Mouse (Mus musculus): ENCODE results near the gene Ctcf. TPM values are rescaled to one million over a fixed set of nuclear protein-coding genes. Genes with fewer than 3 reads are reported as not detected.

Gene Ctcf
- total RNA-seq, 2 experiments from 2014 or later: 43.7 to 46.7 TPM

DNA sequence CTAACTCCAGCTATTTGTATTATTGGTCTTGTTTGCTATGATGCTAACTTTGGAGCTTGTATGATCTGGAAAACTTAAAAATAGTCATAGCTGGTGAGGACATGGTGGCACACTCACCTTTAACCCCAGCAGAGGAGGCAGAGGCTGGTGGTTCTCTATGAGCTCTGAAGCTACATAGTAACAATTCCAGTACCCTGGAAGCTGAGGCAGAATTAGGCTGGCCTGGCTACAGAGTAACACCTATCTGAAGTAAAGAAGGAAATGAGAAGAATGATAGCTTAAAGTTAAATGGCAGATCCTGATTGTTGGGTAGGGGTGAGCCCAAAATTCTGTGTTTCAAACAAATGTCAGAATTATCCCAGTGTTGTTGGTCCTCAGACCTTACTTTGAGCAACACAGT is 21.3 kb downstream of the Ctcf start:
- no peak for DNase-seq

DNA sequence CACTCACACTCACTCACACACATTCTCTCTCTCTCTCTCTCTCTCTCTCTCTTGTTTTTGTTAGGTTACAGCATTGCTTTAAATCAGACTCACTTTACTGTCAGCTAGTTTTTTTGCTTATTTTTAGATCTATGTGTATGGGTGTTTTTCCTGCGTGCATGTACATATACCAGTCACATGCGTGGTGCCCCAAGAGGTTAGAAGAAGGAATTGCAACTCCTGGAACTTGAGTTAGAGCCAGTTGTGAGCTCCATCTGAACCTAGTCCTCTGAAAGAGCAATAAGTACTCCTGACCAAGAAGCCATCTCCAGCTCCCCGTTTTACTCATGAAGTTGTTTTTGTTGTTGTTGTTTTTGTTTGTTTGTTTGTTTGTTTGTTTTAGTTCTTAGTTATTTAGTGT is 24.8 kb downstream of the Ctcf start:
- no peak for DNase-seq

DNA sequence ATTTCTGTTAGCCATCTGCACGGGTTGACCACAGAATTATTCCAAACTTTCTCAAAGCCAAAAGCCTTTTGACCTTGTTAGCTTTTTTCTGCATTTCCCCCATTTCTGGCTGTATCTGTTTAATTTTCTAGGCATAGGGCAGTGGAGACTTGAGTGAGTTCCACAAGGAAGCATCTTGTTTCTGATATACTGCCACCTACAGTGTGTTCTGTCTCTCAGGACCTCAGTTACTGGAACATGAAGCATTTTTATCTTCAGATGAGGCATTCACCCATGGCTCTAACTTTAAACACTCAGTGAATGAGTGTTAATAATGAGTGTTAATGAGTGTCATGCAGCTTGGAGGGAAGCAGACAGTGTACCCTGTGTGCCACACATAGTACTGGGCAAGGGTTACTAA is 41.5 kb downstream of the Ctcf start:
- DNase-seq: no peak

DNA sequence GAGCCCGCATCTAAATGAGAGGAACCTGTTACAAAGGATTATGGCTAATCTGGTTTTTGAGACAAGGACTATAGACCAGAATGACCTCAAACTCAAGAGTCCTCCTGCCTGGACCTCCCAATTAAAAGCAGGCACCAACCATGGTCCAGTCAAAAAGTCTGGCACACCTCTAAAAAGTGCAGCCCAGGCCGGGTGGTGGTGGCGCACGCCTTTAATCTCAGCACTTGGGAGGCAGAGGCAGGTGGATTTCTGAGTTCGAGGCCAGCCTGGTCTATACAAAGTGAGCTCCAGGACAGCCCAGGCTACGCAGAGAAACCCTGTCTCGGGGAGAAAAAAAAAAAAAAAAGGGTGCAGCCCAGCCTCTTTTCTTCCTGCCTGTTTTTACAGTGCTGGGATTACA is 49.0 kb downstream of the Ctcf start:
- DNase-seq: no peak

DNA sequence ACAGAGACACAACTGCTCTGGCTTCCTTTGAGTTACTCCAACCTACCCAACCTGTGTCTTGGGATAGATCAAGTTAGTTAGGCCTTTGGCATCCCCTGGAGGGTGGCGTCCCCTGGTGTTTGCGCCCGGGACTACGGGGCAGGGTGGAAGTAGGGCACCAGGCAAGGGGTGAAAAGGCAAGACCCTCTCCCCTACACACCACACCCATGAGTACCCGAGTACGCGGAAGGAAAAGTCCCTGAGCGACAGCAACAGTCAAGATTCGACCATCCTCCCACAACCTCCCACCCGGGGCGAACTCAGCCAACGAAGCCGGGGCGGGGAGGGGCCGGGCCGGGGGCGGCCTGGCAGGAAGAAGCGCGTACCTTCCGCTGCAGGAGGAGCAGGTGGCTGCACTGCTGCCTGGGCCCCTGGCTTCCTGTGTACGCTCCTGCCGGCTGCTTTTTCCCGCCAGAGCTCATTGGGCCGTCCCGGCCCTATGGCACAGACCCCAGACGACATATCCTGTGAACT is 49.5 kb downstream of the Ctcf start, which contains the start of gene Carmil2:
Gene Carmil2, plus strand, starts transcription at position 479 of the 513 bp plus-strand sequence.
- DNase-seq: peak; percentile 68

DNA sequence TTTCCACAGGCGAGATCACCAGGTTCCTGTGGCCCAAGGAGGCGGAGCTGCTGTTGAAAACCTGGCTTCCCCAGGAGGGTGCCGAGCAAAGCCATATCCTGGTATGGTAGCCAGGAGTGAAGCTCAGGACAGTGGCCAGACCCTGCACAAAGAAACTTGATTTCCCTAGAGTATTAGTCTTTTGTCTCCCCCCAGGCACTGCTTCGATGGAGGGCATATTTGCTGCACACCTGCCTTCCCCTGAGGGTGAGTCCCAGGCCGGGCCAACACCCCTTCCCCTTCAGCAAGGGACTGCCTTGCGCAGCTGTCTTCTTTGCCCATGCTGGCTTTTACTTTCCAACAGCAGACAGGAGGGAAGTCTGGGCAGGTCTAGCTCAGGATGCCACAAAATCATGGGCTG is 50.2 kb downstream of the Ctcf start:
- DNase-seq: no peak

DNA sequence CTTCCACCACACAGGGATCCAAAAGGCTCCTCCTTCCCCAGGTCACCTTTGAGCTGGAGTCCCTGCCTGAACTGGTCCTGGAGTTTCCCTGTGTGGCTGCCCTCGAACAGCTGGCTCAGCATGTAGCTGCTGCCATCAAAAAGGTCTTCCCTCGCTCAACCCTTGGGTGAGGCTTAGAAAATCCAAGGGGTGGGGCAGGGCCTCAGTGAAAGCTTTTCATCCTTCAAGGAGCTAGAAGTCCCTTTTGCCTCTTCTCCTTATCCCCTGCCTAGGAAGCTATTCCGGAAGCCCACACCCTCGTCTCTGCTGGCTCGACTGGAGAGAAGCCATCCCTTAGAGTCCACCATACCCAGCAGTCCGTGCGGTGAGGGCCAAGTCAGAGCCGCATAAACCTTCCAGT is 51.1 kb downstream of the Ctcf start:
- DNase-seq: no peak

DNA sequence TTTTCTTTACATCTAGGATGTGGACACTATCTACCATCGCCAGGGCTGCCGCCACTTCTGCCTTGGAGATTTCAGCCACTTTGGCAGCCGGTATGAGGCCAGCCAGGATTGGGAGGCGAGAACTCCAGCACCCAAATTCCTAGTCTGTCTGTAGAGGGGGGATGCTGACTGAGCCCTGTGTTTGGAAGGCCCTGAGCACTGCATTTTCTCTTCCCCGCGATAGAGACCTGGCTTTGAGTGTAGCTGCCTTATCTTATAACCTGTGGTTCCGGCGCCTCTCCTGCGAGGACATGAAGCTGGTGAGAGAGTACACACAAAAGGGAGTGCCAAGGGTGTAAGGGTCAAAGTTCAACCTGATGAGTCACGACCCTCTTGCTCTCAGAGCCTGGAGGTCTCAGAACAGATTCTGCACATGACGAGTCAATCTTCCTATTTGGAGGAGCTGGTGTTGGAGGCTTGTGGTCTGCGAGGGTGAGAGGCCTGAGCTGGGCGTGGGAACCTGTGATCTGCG is 51.9 kb downstream of the Ctcf start:
- DNase-seq: no peak

DNA sequence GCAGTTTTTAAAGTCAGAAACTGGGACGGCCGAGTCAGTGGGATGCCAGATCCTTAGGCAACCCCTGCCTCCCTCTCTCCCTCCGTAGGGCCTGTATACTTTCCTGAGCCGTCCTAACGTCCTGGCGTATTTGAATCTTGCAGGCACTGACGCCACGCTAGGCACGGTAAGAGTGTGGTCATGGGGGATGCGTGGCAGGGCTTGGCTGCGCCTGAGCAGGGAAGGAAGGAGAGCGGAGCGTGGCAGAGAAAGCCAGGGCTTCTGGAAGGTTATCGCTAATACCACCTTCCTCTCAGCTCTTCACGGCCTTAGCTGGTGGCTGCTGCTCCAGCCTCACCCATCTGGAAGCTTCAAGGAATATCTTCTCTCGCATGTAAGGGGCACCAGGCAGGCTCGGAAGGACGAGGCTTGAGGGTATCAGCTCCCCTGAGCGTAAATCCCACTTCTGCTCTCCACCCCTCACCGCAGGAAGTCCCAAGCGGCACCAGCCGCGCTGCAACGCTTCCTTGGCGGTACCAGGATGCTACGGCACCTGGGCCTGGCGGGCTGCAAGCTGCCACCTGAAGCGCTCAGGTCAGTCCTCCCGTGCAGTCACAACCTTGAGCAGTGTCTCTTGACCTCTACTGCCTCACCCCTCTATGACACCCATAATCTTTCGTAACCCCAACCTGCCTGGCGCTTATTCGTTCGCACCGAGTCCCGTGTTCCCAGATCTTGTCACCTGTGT is 53.1 kb downstream of the Ctcf start:
- no peak for DNase-seq

DNA sequence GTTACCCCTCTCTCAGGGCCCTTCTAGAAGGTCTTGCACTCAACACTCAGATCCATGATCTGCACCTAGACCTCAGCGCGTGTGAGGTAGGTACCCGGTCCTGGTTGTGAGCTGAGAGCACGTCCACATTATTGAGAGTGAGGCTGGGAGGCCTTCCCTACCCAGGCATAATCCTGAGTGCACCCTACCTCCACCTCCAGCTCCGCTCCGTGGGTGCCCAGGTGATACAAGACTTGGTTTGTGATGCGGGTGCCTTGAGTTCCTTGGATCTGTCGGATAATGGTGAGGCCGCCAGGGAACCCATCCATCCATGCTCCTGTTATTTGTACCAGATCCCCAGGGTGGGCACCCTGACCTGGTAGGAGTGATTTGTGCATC is 53.6 kb downstream of the Ctcf start:
- no peak for DNase-seq

DNA sequence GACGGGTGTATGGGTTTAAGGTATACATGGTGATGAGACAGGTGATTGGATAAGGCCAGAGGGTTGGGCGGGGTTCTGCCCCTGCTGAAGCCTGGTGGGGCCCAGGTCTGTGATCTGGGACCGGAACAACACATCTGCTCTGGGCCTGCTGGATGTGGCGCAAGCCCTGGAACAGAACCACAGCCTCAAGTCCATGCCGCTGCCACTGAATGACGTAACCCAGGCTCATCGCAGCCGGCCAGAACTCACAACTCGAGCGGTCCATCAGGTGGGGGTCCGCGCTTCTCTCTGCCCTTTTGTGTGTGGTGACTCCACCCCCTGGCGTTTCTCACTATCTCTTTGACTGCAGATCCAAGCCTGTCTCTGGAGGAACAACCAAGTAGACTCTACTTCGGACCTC is 54.6 kb downstream of the Ctcf start:
- DNase-seq: no peak

DNA sequence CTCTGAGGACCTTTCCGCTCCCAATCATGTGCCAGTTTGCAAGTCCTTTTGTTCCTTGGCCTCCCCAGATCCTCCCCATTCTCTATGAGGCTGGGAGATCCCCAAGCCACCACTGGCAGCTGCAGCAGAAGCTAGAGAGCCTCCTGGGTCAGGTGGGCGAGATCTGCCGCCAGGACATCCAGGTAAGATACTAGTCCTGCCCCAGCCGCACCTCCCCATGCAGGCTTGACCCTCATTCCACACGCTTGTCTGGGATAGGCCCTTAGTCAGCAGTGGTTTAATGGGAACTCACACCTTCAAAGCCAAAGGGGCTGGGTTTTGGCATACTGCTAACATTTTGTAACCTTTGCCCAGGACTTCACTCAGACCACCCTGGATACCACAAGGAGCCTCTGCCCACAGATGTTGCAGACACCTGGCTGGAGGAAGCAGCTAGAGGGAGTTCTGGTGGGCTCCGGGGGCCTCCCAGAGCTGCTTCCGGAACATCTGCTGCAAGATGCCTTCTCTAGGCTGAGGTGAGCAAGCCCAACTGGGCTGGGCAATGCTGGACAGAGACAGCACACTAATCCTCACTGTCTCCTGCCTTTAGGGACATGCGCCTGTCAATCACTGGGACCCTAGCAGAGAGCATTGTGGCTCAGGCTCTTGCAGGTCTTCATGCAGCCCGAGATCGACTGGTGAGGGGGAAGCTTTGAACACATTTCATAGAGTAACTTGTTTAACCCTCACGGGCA is 56.2 kb downstream of the Ctcf start:
- DNase-seq: no peak

DNA sequence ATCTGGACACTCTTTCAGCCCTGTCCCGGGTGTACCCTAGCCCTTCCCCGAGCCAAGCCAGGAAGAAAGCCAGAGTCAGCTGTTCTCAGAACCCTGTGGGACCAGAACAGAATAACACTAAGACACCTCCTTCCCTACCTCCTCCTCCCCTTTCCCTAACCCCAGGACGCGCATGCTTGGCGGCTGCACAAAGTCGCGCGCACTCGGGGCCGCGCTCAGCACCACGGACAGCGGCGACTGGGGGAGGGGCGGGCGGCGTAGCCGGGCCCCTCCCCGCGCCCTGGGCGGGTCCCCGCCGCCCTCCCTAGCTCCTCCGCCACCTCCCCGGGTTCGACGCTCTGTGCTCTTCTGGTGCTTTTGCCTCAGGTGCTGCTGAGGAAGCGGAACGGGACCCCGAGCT is 57.3 kb downstream of the Ctcf start:
- DNase-seq: peak; percentile 79

DNA sequence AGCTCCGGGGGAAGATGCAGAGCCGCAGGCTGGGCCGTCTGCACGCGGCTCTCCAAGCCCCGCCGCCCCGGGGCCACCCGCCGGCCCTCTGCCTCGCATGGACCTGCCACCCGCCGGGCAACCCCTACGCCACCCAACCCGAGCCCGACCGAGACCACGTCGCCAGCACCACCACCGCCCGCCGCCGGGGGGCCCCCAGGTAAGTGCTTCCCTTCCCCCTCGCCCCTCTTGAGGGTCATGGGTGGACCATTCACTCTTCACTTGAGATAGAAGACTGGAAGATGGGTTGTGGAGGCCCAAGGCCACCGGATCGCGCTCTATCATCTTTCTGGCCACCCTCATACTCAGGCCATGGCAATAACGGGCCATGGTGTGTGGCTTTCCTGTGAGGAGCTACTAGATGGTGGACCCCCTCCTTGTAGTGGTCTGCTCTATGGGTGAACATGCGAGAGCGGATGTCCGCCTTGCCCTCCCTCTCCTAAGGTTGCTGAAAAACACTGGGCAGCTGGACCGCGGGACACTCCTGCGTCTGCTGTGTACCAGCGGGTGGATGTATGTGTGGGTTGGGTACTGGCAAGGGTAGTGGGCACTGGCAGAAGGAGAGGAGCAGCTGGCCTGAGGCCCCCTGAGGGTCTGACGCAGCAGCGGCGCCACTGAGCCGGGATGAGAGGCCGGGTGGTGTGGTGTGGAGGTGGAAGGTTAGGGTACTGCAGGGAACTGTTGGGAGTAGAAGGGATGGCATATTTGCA is 57.9 kb downstream of the Ctcf start:
- no peak for DNase-seq

DNA sequence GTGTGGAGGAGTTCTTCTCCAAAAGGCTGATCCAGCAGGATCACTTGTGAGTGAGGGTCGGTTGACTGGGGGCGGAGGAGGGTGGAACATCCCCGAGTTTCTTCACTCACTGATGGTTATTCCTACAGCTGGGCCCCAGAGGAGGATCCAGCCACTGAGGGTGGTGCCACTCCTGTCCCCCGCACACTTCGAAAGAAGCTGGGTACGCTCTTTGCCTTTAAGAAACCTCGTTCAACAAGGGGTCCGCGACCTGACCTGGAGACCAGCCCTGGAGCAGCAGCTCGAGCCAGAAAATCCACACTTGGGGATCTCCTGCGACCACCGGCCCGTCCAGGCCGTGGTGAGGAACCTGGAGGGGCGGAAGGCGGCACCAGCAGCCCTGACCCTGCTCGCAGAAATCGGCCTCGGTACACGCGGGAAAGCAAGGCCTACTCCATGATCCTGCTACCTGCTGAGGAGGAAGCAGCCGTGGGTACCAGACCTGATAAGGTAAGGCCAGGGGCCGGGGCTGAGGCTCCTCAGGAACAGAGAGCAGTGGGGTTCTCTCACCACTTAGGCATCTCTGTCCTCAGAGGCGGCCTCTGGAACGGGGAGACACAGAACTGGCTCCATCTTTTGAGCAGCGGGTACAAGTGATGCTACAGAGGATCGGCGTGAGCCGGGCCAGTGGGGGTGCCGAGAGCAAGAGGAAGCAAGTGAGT is 58.9 kb downstream of the Ctcf start:
- no peak for DNase-seq

DNA sequence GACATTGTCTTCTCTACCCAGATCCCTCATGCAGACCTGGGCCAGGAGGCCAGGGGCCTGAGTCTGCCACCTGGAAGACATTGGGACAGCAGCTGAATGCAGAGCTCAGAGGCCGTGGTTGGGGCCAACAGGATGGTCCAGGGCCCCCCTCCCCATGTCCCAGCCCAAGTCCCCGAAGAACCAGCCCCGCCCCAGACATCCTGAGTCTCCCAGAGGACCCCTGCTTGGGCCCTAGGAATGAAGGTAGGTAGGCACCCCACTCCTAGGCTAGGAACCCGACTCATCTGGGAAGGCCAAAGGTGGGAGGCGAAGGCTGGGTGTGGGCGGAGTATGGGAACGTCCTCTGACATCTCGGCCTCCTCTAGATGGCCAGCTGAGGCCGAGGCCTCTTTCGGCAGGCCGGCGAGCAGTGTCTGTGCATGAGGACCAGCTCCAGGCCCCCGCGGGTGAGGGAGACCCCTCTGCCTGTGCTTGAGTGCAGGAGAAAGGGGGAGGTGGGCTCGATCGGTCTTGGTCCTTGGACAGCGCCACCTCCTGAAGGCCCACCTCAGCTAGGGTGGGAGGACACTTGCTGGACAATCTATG is 60.9 kb downstream of the Ctcf start:
- DNase-seq: no peak

DNA sequence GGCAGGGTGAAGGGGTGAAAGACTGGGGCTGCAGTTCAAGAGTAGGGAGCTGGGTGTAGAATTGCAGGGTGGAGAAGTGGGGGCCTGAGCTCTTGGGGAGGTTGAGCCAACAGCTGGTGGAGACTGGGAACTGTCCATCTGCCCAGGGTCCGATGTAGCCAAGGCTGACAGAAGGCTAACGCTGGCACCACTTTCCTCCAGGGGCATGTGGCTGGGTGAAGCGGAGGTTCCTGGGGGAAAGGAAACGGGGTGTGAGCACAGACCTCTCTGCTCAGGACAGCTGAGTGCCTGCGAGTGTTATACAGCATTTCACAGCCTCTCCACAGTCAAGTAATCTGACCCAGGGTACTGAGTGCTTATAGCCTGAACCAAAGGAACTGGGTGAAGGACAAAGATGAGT is 62.4 kb downstream of the Ctcf start:
- no peak for DNase-seq

DNA sequence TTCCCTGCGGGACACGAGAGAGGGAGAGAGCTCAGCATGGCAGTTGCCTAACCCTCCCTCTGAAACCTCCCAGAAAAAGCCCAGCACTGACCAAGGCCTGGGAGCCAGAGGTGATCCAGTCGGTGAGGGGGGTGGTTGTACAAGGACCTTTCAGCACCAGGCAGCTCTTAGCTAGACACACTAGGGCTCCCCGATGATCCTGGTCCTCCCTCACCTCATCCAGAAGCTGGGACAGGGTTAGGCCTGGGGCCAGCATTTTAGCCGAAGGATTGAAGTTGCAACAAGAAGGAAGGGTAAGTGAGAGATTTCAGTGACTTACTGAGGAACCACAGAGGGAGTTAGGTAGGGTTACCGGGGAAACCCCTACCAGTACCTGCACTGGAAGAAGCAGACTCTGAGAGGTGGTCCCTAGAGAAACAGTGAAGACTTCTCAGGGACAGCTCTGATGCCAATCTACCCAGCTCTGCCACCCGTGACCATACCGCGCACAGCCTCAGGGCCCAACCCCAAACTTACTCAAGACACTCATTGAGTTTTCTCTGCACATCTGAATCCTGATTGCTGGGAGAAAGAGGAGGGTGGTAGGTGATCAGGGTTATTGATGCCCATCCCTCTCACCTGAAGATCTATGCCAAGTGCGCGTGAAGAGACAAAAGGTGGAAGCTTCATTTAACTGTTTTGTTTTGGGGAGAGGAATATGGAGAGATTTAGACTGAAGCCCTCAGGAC is 63.3 kb downstream of the Ctcf start:
- DNase-seq: no peak

DNA sequence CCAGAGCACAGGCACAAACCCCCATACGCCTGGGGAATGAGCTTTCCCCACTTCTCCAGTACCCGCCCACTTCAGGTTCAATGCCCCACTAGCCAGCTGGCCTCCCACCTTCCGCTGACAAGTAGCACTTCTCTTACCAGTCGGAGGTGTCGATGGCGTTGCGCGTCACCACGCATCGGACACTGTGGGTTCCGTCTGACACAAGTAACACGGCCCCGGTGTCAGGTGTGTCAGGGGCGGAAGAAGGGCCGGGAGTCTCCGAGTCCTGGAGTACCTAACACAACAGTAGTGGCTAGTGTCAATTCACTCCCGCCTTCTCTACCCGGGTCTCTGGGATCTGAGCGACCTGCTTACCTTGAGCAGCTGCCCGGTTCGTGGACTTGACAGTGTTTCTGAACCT is 64.2 kb downstream of the Ctcf start:
- DNase-seq: peak; percentile 44

DNA sequence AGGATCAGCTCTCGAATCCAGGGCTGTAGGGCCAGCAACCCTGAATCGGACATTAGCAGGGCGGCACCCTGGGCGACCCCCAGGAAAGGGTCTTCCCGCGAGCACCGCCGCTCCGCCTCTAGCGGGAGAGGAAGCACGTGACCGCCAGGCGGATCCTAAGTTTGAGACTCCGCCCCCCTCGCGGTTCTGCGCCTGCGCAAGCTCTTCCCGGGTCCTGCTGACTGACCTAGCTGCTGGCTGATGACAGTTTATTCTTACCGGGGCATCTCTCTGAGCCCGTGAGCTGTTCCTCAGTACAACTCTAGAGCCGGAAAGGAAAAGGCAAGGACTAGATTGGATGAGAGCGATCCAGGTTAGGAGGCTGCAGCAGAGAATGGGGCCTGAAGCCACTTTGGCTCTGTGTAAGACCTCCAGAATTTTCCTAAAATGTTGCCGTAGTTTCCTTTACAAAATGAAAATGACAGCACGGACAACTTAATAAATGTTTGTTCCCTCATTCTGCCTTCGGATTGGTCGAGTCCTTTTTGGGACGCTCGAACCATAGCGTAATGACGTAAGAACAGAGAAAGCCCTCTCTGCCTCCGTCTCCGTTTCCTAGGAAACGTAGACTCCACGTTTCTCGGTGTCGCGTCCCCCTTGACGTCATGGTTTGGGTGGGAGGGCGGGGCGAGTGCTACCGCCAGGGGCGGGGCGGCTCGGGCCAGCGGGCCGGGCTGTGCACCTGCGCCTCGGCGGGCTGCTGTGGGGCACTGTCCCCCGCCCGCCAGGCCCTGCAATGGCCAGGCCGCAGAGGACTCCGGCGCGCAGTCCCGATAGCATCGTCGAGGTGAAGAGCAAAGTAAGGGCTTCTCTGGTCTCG is 64.8 kb downstream of the Ctcf start, which contains the start of the genes Acd and Pard6a:
Gene Acd, minus strand, starts transcription at position 137 of the 859 bp plus-strand sequence.
Gene Pard6a, plus strand, starts transcription at position 183 of the 859 bp plus-strand sequence.
- peak; percentile 98 for DNase-seq
